Mouse (Mus musculus): Measurements from ENCODE around the gene Cabp1. TPM values are rescaled to one million over a fixed set of nuclear protein-coding genes. Genes with fewer than 3 reads are reported as not detected.

Cabp1 gene
- 0.87 and 1.2 TPM in 2 replicates for polyA plus RNA-seq (2015; fragmentation: Nextera tagmentation; extraction: Ambion mirVana)

- peak; percentile 50 for DNase-seq (ENCODE audit: low spot score)
- no peaks in the 10 kb centered on the region for H3K36me3 ChIP-seq (ENCODE audit: insufficient read depth, low read length)
- WGBS: under 1% methylated on average over 89 of the region's 116 CpGs
- H3K27me3 ChIP-seq (ENCODE audit: insufficient read depth, low read length): peaks cover 40% of the 10 kb centered on the region
- peak within 1 kb of the TSS; percentile 19; the same call in 1 of the 2 replicates for H3K9ac ChIP-seq (ENCODE audit: low read depth, low read length)
- ATAC-seq (replicated peaks; ENCODE audit: low FRiP score, low read depth): no peak; the same call in 1 of the 2 replicates
- peak; percentile 46 for TF ChIP-seq CTCF (IDR thresholded peaks at IDR 0.05; ENCODE audit: low read depth)
- H3K4me2 ChIP-seq (ENCODE audit: low read length): peak within 1 kb of the TSS; percentile 99
- H3K4me1 ChIP-seq (replicated peaks; ENCODE audit: insufficient read depth, low read length): peaks cover 19% of the 10 kb centered on the region
- H3K9me3 ChIP-seq (replicated peaks; ENCODE audit: low read length): no peaks in the 10 kb centered on the region
- no peak within 1 kb of the TSS for H3K27ac ChIP-seq
- peak within 1 kb of the TSS; percentile 59 for H3K4me3 ChIP-seq (replicated peaks; ENCODE audit: low read depth, low read length)
Observed at GRCm38 (mm10) chr5:115193669-115194625, at the start of gene Cabp1. TSS of gene Cabp1 (minus strand) at chr5:115194381.

DNA sequence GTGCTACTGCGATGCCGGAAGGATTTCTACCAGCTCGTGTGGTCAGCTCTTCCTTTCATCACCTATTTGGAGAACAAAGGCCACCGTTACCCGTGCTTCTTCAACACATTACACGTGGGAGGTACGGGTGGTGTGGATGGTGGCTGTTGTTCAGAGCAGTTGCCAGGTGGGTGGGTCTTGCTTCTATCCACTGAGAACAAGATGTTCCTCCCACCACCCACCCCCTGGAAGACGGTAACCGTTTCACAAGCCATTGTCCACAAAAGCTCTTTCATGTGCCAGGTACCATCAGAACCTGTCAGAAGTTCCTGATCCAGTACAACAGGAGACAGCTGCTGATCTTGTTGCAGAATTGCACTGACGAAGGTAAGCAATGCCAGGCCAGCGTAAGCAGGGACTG lies 46.0 kb upstream of the Cabp1 start:
- no peak overlapping the region for H3K4me2 ChIP-seq (ENCODE audit: low read length)
- no peak overlapping the region for H3K9ac ChIP-seq (ENCODE audit: low read depth, low read length)
- H3K27ac ChIP-seq: no peak overlapping the region
- no peaks in the 10 kb centered on the region for H3K27me3 ChIP-seq (ENCODE audit: insufficient read depth, low read length)
- peaks cover 46% of the 10 kb centered on the region for H3K36me3 ChIP-seq (ENCODE audit: insufficient read depth, low read length)
- TF ChIP-seq CTCF (IDR thresholded peaks at IDR 0.05; ENCODE audit: low read depth): no peak
- H3K9me3 ChIP-seq (replicated peaks; ENCODE audit: low read length): no peaks in the 10 kb centered on the region
- no peak for DNase-seq (ENCODE audit: low spot score)
- H3K4me3 ChIP-seq (replicated peaks; ENCODE audit: low read depth, low read length): no peak overlapping the region
- WGBS: 79% methylated on average over 11 of the region's 11 CpGs
- peaks cover 6% of the 10 kb centered on the region; the same call in 1 of the 2 replicates for H3K4me1 ChIP-seq (replicated peaks; ENCODE audit: insufficient read depth, low read length)
- no peak for ATAC-seq (replicated peaks; ENCODE audit: low FRiP score, low read depth)

DNA sequence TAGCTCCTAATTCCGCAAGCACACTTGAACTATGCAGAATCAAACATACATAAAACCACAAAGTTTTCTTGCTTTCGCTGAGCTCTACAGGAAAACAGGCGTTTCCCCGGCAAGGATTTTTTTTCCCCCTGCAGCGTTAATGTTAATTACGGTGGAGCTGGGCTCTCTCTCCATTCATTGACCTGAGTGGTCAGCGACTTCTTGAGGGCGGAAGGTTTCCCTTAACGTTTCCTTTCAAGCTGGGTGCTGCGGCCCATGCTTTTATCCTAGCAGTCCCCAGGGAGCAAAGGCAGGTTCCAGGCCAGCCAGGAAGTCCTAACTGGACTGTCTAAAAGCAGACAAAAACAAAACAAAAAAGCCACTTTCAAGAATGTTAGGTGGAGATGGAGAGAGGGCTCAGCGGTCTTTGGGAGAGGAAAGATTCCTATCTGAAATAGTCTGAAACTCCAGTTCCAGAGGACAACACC lies 44.6 kb upstream of the Cabp1 start:
- WGBS: 5% methylated on average over 11 of the region's 11 CpGs

GRCm38 (mm10) chr5:115237803-115238728 lies 43.9 kb upstream of the Cabp1 start:
- DNase-seq (ENCODE audit: low spot score): peak; percentile 94
- ATAC-seq (replicated peaks; ENCODE audit: low FRiP score, low read depth): peak; percentile 73; the same call in 1 of the 2 replicates
- under 1% methylated on average over 87 of the region's 88 CpGs for WGBS
- peaks cover 6% of the 10 kb centered on the region; the same call in 1 of the 2 replicates for H3K4me1 ChIP-seq (replicated peaks; ENCODE audit: insufficient read depth, low read length)
- peak overlapping the region; percentile 85 for H3K4me3 ChIP-seq (replicated peaks; ENCODE audit: low read depth, low read length)
- H3K9me3 ChIP-seq (replicated peaks; ENCODE audit: low read length): no peaks in the 10 kb centered on the region
- H3K9ac ChIP-seq (ENCODE audit: low read depth, low read length): peak overlapping the region; percentile 78
- H3K36me3 ChIP-seq (ENCODE audit: insufficient read depth, low read length): peaks cover 26% of the 10 kb centered on the region
- peak overlapping the region; percentile 97 for H3K4me2 ChIP-seq (ENCODE audit: low read length)
- TF ChIP-seq CTCF (IDR thresholded peaks at IDR 0.05; ENCODE audit: low read depth): no peak
- H3K27ac ChIP-seq: peak overlapping the region; percentile 75
- no peaks in the 10 kb centered on the region for H3K27me3 ChIP-seq (ENCODE audit: insufficient read depth, low read length)

More for the DNA sequence above, 44.6 kb upstream of the Cabp1 start:
- ATAC-seq (replicated peaks; ENCODE audit: low FRiP score, low read depth): no peak
- peak; percentile 47 for DNase-seq (ENCODE audit: low spot score)
- H3K9ac ChIP-seq (ENCODE audit: low read depth, low read length): peak overlapping the region; percentile 78
- H3K27me3 ChIP-seq (ENCODE audit: insufficient read depth, low read length): no peaks in the 10 kb centered on the region
- H3K4me3 ChIP-seq (replicated peaks; ENCODE audit: low read depth, low read length): peak overlapping the region; percentile 85
- H3K9me3 ChIP-seq (replicated peaks; ENCODE audit: low read length): no peaks in the 10 kb centered on the region
- no peak for TF ChIP-seq CTCF (IDR thresholded peaks at IDR 0.05; ENCODE audit: low read depth)
- H3K4me1 ChIP-seq (replicated peaks; ENCODE audit: insufficient read depth, low read length): peaks cover 6% of the 10 kb centered on the region; the same call in 1 of the 2 replicates
- H3K27ac ChIP-seq: 0 out of 2 replicates have a peak overlapping the region, but pooled peaks have one; percentile 4
- H3K4me2 ChIP-seq (ENCODE audit: low read length): peak overlapping the region; percentile 97
- peaks cover 33% of the 10 kb centered on the region for H3K36me3 ChIP-seq (ENCODE audit: insufficient read depth, low read length)

GRCm38 (mm10) chr5:115235786-115236263 lies 41.6 kb upstream of the Cabp1 start, which contains the start of gene Pop5:
TSS of gene Pop5 (plus strand) at chr5:115235836.
- H3K9me3 ChIP-seq (replicated peaks; ENCODE audit: low read length): no peaks in the 10 kb centered on the region
- peaks cover 6% of the 10 kb centered on the region; the same call in 1 of the 2 replicates for H3K4me1 ChIP-seq (replicated peaks; ENCODE audit: insufficient read depth, low read length)
- peak within 1 kb of the TSS; percentile 51 for H3K4me3 ChIP-seq (replicated peaks; ENCODE audit: low read depth, low read length)
- WGBS: 1% methylated on average over 21 of the region's 21 CpGs
- DNase-seq (ENCODE audit: low spot score) (peak; percentile 96), ATAC-seq (replicated peaks; ENCODE audit: low FRiP score, low read depth) (peak; percentile 56)
- peak within 1 kb of the TSS; percentile 92 for H3K4me2 ChIP-seq (ENCODE audit: low read length)
- H3K9ac ChIP-seq (ENCODE audit: low read depth, low read length): peak within 1 kb of the TSS; percentile 70
- H3K27me3 ChIP-seq (ENCODE audit: insufficient read depth, low read length): no peaks in the 10 kb centered on the region
- TF ChIP-seq CTCF (IDR thresholded peaks at IDR 0.05; ENCODE audit: low read depth): peak; percentile 98
- peaks cover 9% of the 10 kb centered on the region for H3K36me3 ChIP-seq (ENCODE audit: insufficient read depth, low read length)
- peak within 1 kb of the TSS; percentile 64; the same call in 1 of the 2 replicates for H3K27ac ChIP-seq

Data from kidney, postnatal 0 days (tissue).